Mouse (Mus musculus) embryonic facial prominence, embryonic 13.5 days (tissue): ENCODE data around the gene Adh1. TPM values are rescaled to one million over a fixed set of nuclear protein-coding genes. Genes with fewer than 3 reads are reported as not detected.

ENCODE experiments used
- ATAC-seq: fragments of 200-750 bp; cut with Nextera tagmentation; 2 replicates; pipeline ENCODE4 v1.8.0; 2017; ENCODE audit warnings: low read depth; ENCODE audit not compliant: insufficient number of reproducible peaks, insufficient read depth, low FRiP score, low TSS enrichment
- H3K27ac ChIP-seq: fragments of 300-500 bp; sonication (generic); 2 replicates; pipeline ENCODE4 v1.5.1; 2015; ENCODE audit warnings: moderate library complexity, mild to moderate bottlenecking, inconsistent platforms
- H3K27me3 ChIP-seq: fragments of 300-500 bp; sonication (generic); 2 replicates; pipeline ENCODE4 v1.6.1; 2015; ENCODE audit warnings: mild to moderate bottlenecking, inconsistent platforms
- H3K36me3 ChIP-seq: fragments of 300-500 bp; sonication (generic); 2 replicates; pipeline ENCODE4 v1.6.1; 2015; ENCODE audit warnings: mild to moderate bottlenecking, inconsistent platforms
- H3K4me1 ChIP-seq: fragments of 300-500 bp; sonication (generic); 2 replicates; pipeline ENCODE4 v1.6.1; 2015; ENCODE audit warnings: inconsistent platforms
- H3K4me2 ChIP-seq: fragments of 300-500 bp; sonication (generic); 2 replicates; pipeline ENCODE4 v1.6.1; 2015; ENCODE audit warnings: moderate library complexity, mild to moderate bottlenecking, inconsistent platforms
- H3K4me3 ChIP-seq: fragments of 300-500 bp; sonication (generic); 2 replicates; pipeline ENCODE4 v1.5.1; 2015; ENCODE audit warnings: mild to moderate bottlenecking, inconsistent platforms
- H3K9ac ChIP-seq: fragments of 300-500 bp; sonication (generic); 2 replicates; pipeline ENCODE4 v1.6.1; 2015; ENCODE audit warnings: mild to moderate bottlenecking, inconsistent platforms
- H3K9me3 ChIP-seq: fragments of 300-500 bp; sonication (generic); 2 replicates; pipeline ENCODE4 v1.6.1; 2016; ENCODE audit warnings: inconsistent platforms
- WGBS: fragments of 180-500 bp; shearing (Covaris S2); methylation state at CpG from one replicate; pipeline ENCODE4 v1.1.7; 2015; ENCODE audit warnings: mixed read lengths; 5-methylcytosine and 5-hydroxymethylcytosine counted together
- polyA plus RNA-seq: library from polyadenylated mRNA; unstranded; fragments of >200 nt; fragmentation: Nextera tagmentation; extraction: Ambion mirVana; gene quantifications from 2 replicates; pipeline ENCODE4 v1.2.1, GENCODE M21; 2015

Gene Adh1
- polyA plus RNA-seq, 1 experiment from 2014 or later: 7.1 TPM

DNA sequence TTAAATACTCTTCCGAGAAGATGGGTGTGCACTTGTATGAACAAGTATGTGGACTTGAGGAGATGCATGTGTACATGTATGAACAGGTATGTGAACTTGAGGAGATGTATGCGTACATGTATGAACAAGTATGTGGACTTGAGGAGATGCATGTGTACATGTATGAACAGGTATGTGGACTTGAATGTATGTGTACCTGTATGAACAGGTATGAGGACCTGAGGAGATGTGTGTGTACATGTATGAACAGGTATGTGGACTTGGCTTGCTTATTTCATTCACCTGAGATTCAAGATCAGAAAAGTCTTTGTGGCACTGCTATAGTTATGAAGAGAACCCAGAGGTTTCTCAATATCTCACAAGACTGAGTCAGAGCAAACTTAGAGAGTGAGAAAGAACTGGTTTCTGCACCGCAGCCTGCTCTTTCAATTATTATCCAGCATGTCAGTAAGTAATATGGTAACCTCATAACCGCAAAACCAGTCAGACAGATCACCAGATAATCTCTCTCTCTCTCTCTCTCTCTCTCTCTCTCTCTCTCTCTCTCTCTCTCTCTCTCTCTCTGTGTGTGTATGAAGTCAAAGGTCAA lies 30.8 kb downstream of the Adh1 start:
- no peak for ATAC-seq

DNA sequence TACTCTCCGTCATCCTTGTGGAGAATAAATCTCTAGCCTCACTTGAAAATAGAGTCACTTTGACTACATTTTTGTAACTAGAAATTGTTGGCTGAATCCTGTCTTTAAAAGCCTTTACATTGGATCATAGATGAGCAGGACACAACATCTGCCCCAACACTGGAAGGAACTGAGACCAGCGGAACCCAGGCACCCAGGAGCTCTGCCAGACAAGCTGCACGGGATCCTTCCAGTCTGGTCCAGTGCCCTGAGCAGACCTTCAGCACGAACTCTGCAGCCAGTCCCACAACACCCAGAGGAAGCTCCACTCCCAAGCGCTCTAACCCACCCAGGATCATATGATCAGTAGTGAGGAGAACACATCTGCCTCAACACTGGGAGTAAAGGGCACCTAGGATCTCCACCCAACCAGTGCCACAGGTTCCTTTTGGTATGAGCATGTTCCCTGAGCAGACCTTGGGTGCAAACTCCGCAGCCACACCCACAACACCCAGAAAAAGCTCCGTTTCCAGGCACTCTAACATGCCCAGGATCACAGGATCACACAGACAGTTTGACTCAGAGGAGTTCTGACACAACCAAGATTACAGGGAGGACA lies 32.6 kb downstream of the Adh1 start:
- 79% methylated on average over 7 of the region's 7 CpGs for WGBS
- no peak for ATAC-seq
- H3K4me3 ChIP-seq: no peak overlapping the region

More for the DNA sequence above, 30.8 kb downstream of the Adh1 start:
- Histone ChIP-seq H3K9ac (no peak overlapping the region), H3K4me1 (no peaks in the 10 kb centered on the region), H3K9me3 (no peaks in the 10 kb centered on the region), H3K27me3 (no peaks in the 10 kb centered on the region), H3K4me3 (no peak overlapping the region), H3K4me2 (no peak overlapping the region), H3K36me3 (no peaks in the 10 kb centered on the region), H3K27ac (no peak overlapping the region)
- WGBS: 91% methylated on average over 4 of the region's 4 CpGs

DNA sequence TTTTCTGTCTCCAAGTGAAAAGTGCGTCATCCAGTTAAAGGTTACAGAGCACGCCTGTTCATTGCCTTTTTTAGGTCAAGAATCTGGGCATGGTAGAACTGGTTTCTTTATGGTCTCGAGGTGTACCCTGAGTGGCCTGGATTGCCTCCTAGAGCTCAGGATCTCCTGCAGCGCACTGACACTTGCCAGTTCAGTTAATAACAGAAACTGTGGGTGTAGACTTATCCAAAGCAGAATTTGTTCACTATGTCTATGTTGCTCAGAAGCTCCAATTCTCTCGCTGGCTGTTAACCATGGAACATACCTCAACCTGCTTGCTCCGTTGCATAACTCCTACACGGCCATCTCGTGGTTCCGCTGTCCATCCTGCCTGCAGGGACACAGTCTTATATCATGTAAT lies 39.3 kb downstream of the Adh1 start:
- no peak overlapping the region for H3K9ac ChIP-seq
- H3K9me3 ChIP-seq: peaks cover 14% of the 10 kb centered on the region
- no peak for ATAC-seq
- no peak overlapping the region for H3K4me3 ChIP-seq
- no peaks in the 10 kb centered on the region for H3K27me3 ChIP-seq
- 90% methylated on average over 9 of the region's 9 CpGs for WGBS
- H3K27ac ChIP-seq: no peak overlapping the region
- no peaks in the 10 kb centered on the region for H3K36me3 ChIP-seq
- H3K4me1 ChIP-seq: peaks cover 7% of the 10 kb centered on the region; the same call in 1 of the 2 replicates
- H3K4me2 ChIP-seq: no peak overlapping the region

More for the DNA sequence above, 32.6 kb downstream of the Adh1 start:
- Histone ChIP-seq H3K4me2 (no peak overlapping the region), H3K9ac (no peak overlapping the region), H3K4me1 (no peaks in the 10 kb centered on the region), H3K27ac (no peak overlapping the region), H3K36me3 (no peaks in the 10 kb centered on the region), H3K27me3 (no peaks in the 10 kb centered on the region), H3K9me3 (peaks cover 11% of the 10 kb centered on the region)

DNA sequence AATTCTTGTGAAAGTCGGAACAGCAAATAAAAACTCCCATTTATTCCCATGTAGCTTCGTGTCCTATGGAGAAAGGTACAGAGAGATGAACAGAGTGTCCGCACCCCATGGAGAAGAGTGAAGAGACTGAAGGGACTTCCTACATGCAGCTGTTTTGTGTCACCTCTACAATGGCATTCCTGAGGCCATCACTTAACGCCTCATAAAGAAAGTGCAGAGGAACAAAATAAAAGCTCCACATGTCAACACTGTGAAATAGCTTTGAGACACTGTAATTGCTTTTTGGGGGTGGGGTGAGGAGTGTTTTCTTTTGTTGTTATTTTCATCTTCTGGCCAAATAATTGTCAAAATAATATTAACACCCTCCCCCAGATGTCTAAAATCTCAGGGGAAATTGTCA lies 41.9 kb downstream of the Adh1 start:
- no peak for ATAC-seq
- H3K9ac ChIP-seq: no peak overlapping the region
- H3K27ac ChIP-seq: no peak overlapping the region
- H3K27me3 ChIP-seq: no peaks in the 10 kb centered on the region
- no peak overlapping the region for H3K4me3 ChIP-seq
- WGBS: 74% methylated on average over 4 of the region's 4 CpGs
- no peak overlapping the region for H3K4me2 ChIP-seq
- peaks cover 24% of the 10 kb centered on the region for H3K4me1 ChIP-seq
- peaks cover 10% of the 10 kb centered on the region for H3K9me3 ChIP-seq
- no peaks in the 10 kb centered on the region for H3K36me3 ChIP-seq

DNA sequence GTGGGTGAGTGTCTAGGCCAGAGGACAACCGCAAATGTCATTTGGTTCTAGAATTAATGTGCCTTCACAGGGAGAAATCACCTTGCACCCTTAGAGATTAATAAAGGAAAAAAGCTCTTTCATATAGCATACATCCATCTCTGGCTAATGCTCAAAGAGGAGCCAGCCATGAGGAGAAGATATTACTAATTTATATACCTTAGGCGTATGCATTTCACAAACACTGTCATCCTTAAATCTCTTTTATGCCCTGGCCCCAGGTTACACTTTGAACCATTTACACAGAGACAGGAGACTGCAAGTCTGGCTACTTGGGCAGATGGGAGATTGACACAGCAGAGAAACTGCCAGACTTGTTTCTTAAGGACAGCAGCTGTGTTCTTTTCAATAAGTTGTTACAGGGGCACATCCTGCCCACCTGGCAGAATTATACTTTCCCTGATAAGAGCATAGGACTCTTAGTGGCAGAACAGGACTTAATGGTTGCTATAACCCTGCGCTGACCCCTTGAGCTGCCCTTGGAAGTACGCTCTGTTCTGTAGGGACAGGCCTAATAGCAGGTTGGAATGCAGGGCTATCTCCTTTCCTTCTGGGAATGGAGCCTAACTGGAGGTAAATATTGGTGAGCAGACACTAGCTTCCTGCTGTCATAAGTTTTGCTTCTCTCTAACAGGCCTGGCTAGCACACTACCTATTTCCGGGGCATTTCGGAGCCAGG lies 43.1 kb downstream of the Adh1 start:
- Histone ChIP-seq H3K9me3 (no peaks in the 10 kb centered on the region), H3K27ac (no peak overlapping the region), H3K9ac (no peak overlapping the region), H3K36me3 (no peaks in the 10 kb centered on the region), H3K4me3 (no peak overlapping the region), H3K4me1 (peaks cover 24% of the 10 kb centered on the region), H3K27me3 (no peaks in the 10 kb centered on the region), H3K4me2 (no peak overlapping the region)
- ATAC-seq: no peak
- 79% methylated on average over 6 of the region's 6 CpGs for WGBS

DNA sequence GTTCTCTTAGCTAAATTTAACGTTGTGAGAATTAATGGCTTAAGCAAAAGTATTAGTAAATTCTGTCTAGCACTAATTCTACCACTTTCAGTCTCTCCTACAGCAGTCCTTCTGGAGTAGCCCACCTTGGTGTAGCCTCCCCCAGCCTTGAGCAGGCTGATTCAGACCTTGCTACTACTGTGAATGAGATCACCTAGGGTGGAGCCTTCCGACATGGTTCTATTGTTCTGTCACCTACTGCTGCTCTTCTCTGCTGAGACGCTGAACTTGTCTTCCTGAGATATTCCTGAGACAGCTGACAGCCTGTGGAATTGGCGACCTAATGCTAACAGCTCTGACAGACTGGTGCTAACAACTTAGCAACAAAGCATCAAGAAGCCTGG lies 43.7 kb downstream of the Adh1 start:
- Histone ChIP-seq H3K9me3 (no peaks in the 10 kb centered on the region), H3K4me1 (peaks cover 24% of the 10 kb centered on the region), H3K27me3 (no peaks in the 10 kb centered on the region), H3K4me2 (no peak overlapping the region), H3K36me3 (no peaks in the 10 kb centered on the region), H3K27ac (no peak overlapping the region), H3K4me3 (no peak overlapping the region), H3K9ac (no peak overlapping the region)
- ATAC-seq: no peak
- WGBS: 66% methylated on average over 4 of the region's 4 CpGs

DNA sequence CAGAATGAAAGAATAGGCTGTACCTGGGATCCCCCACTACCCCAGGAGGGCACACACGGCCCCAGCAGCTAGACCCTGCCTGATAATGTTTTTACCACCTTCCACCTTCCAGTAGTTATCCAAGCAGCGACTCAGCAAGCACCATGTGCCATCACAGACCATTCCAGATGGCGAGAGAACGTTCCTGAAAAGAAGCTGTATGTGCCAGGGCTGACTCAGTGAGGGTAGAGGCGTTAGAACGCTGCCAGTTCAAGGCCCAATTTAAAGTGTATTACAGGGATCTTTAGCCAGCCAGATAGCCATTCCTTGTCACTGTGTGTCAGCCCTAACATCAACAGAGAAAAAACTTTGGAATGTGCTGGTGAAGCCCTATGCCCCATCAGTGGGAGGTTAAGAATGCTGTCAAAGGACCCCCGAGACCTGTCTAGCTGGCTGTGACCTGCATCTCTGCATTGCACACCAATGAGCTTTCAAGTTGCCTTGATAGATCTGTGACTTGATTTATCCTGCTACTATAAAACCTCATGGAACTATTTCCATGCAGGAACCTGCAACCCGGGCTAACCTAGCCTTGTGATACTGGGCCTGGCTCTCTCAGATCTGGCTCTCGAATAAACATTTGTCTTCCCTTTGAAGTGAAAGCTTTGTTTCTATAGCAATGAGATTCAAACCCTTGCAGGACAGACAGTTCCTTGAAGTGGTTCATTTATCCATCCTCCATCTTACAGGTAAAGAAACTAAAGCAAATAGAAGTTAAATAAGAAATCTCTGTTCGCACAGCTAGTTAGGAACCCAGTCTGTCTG lies 44.9 kb downstream of the Adh1 start:
- H3K4me1 ChIP-seq: peaks cover 24% of the 10 kb centered on the region
- H3K4me2 ChIP-seq: peak overlapping the region; percentile 42
- H3K4me3 ChIP-seq: no peak overlapping the region
- ATAC-seq: no peak
- H3K36me3 ChIP-seq: no peaks in the 10 kb centered on the region
- no peaks in the 10 kb centered on the region for H3K27me3 ChIP-seq
- peak overlapping the region; percentile 48 for H3K27ac ChIP-seq
- no peak overlapping the region for H3K9ac ChIP-seq
- no peaks in the 10 kb centered on the region for H3K9me3 ChIP-seq
- WGBS: 72% methylated on average over 10 of the region's 10 CpGs

DNA sequence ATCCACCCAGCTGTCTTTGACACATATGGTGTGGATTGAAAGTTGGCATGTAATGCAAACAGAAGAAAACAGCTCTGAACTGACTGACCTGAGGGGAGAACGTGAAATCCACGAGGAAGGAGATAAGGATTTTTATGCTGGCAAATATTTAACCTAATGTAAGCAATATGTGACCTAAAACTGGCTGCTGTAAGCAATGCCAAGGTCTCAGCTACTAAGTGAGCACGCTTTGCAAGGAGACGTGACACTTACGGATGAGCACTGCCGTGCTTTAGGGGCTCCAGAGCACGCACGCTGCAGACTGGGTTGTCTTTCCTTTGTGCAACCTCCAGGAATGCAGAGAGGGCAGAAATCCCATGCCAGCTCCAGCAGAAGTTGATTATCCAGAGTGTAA lies 45.5 kb downstream of the Adh1 start:
- H3K4me2 ChIP-seq: peak overlapping the region; percentile 42
- H3K4me1 ChIP-seq: peaks cover 24% of the 10 kb centered on the region
- H3K9me3 ChIP-seq: no peaks in the 10 kb centered on the region
- WGBS: 11% methylated on average over 8 of the region's 8 CpGs
- peak; percentile 56; the same call in 1 of the 2 replicates for ATAC-seq
- H3K36me3 ChIP-seq: no peaks in the 10 kb centered on the region
- H3K27me3 ChIP-seq: no peaks in the 10 kb centered on the region
- H3K27ac ChIP-seq: peak overlapping the region; percentile 48
- H3K4me3 ChIP-seq: no peak overlapping the region
- H3K9ac ChIP-seq: 0 out of 2 replicates have a peak overlapping the region, but pooled peaks have one; percentile 21

DNA sequence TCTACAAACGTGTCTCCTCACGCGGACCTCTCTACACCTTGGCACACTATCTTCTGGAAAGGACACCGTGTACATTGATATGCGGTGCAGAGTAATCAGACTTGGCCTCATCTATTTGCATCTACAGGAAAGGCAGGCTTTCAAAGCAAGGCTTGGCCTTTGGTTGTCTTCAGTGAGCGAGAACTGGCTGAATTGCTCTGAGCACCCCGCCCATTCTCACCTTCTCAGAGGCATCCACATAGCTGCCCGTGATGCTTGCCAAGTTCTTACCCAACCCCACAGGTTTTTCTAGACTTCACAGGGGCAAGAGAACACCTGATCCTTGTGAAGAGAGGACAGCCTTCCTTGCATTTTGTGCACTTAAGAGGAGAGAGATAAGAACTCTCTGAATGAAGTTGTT lies 49.1 kb downstream of the Adh1 start:
- Histone ChIP-seq H3K36me3 (no peaks in the 10 kb centered on the region), H3K9me3 (no peaks in the 10 kb centered on the region), H3K4me1 (peaks cover 18% of the 10 kb centered on the region), H3K9ac (no peak overlapping the region), H3K27me3 (no peaks in the 10 kb centered on the region), H3K4me3 (no peak overlapping the region), H3K4me2 (no peak overlapping the region), H3K27ac (no peak overlapping the region)
- no peak for ATAC-seq
- 84% methylated on average over 8 of the region's 8 CpGs for WGBS

DNA sequence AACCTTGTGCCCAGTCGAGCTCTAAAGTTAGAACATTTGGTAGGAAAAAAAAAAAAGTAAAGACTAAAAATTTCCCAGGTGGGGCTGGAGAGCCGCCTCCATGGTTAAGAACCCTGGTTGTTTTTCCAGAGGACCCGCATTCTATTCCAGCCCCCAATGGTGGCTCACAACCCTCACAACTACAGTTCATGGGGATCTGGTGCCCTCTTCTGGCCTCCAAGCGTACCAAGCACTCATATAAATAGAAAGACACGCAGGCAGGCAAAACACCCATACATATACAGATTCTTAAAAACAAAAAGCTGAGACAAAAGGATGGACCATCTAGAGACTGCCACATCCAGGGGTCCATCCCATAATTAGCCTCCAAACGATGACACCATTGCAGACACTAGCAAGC lies 50.2 kb downstream of the Adh1 start:
- Histone ChIP-seq H3K4me2 (no peak overlapping the region), H3K4me3 (no peak overlapping the region), H3K9me3 (no peaks in the 10 kb centered on the region), H3K36me3 (no peaks in the 10 kb centered on the region), H3K27me3 (no peaks in the 10 kb centered on the region), H3K9ac (no peak overlapping the region), H3K27ac (no peak overlapping the region), H3K4me1 (peaks cover 9% of the 10 kb centered on the region)
- no peak for ATAC-seq
- 84% methylated on average over 6 of the region's 6 CpGs for WGBS

DNA sequence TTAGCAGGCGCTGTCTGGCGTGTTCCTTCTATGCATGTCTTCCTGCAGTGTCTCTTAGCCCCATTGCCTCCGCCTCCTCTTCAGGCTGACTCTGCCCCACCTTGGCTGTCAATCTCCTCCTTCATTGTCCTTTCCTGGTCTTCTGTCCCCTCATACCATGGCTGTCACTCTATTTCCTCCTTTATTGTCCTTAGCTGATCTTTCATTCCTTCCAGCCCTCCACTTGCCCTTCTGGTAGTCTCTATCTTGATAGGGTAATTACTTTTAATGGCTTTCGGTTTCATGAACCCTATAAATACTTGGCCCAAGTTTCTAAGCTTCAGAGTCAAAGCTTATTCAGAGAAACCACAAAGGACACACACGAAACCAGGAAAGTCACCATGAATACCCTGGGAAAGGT lies 52.2 kb downstream of the Adh1 start, which contains the start of gene Adh6a:
TSS of gene Adh6a (plus strand) at position 322 of the 400 bp plus-strand sequence.
- no peak within 1 kb of the TSS for H3K9ac ChIP-seq
- 80% methylated on average over 5 of the region's 5 CpGs for WGBS
- no peaks in the 10 kb centered on the region for H3K9me3 ChIP-seq
- H3K36me3 ChIP-seq: no peaks in the 10 kb centered on the region
- H3K4me3 ChIP-seq: no peak within 1 kb of the TSS
- no peak for ATAC-seq
- no peak within 1 kb of the TSS for H3K4me2 ChIP-seq
- no peak within 1 kb of the TSS for H3K27ac ChIP-seq
- no peaks in the 10 kb centered on the region for H3K27me3 ChIP-seq
- no peaks in the 10 kb centered on the region for H3K4me1 ChIP-seq
